Mouse (Mus musculus) CH12.LX (cell line): Measurements from ENCODE around the gene Il17rc.

Experiments used
- CTCF ChIP-seq, 2 experiments: IDR thresholded peaks in 1 of 2; conservative IDR thresholded peaks in 1 of 2; 2 replicates each; pipeline ENCODE4 v1.5.1; 2011 to 2012; ENCODE audit warnings: low read depth in 2 of 2, low read length in 2 of 2, improper control_type of control experiment in 1 of 2, inconsistent platforms in 1 of 2, mild to moderate bottlenecking in 1 of 2, moderate library complexity in 1 of 2
- HCFC1 ChIP-seq: IDR thresholded peaks from 2 replicates; pipeline ENCODE4 v1.6.1; 2012; ENCODE audit warnings: low read depth, mild to moderate bottlenecking, inconsistent platforms, low read length, improper control_type of control experiment
- RCOR1 ChIP-seq: conservative IDR thresholded peaks from 2 replicates; pipeline ENCODE4 v1.6.1; 2012; ENCODE audit warnings: low read depth, mild to moderate bottlenecking, inconsistent platforms, low read length, improper control_type of control experiment

DNA sequence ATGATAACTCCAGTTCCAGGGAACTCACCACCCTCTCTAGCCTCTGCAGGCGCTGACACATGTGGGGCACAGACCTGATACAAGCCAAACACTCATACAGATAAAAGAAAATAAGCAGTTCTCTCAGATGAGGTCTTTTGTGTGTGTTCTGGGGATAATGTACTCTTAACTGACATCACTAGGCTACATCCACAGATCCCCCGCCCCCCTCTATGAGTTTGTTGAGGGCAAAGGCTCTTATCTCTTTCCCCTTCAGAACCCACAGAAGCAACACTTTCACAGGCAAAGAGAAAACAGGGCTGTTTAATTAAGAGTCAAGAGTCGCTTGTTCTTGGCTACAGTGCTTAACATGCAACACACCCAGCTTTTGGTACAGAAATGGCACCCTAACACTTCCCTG, 43.4 kb downstream of the Il17rc start:
- TF ChIP-seq CTCF (conservative IDR thresholded peaks at IDR 0.05 in 1 of 2, IDR thresholded peaks at IDR 0.05 in 1 of 2; ENCODE audit: low read depth in 2 of 2, low read length in 2 of 2) (no peak), HCFC1 (no peak), RCOR1 (no peak)
